Mouse (Mus musculus): ENCODE results near the gene Gxylt1.
"Not testable (repeated sequence)": the region's sequence is repeated elsewhere in the genome, so short reads cannot be mapped to it uniquely, and the experiment has no call there.

The Gxylt1 gene

DNA sequence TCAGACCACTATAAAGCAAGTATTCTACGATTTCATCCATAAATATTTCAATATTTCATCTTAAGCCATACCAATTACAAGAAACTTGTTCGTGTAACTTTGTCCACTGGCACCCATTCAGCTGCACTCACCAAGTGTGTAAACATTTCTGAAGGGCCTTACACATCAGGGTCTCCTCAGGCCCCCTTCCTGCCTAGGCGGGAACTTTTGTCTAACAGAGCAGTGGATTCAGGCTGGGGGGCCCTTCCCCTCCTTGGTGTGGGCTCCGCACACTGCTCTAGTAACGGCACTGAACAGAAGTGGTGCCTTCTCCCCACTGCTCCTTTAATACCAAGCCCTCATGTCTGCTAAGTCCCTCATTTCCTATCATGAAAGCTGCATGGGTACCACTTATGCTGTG lies 12.7 kb downstream of the Gxylt1 start:
- no peak for DNase-seq

DNA sequence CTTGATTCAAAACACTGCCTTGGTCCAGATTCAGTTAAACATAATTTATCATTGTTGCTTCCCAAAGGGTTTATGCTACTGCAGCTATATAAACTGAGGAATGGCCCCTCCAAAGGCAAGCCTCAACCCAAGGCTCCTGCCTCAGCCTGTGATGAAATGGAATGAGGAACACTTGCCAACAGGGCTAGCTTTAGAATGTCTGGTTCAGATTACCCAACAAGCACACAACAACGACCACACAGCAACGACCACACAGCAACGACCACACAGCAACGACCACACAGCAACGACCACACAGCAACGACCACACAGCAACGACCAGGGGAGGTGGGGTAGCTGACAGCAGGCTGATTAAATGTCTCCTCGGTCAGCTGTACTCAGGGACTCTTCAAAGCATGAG lies 15.0 kb downstream of the Gxylt1 start:
- no peak for DNase-seq

DNA sequence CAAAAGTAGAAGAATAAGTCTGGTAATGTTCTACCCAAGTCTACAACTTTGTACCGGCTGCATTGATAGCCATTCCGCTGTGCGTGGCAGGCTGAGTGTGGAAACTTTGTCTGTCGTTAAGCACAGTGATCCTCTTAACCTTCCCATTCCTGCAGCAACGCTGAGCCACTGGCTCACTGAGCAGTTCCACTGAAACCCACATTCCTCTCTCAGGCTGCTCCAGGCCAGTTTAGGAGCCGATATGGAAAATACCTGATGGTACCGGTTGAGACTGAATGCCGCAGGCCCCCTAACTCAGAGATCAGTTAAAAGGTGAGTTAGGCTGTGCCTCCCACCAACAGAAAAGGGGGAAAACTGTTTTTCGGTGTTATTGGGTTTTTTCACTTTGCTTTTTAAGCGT lies 19.7 kb downstream of the Gxylt1 start:
- no peak for DNase-seq

DNA sequence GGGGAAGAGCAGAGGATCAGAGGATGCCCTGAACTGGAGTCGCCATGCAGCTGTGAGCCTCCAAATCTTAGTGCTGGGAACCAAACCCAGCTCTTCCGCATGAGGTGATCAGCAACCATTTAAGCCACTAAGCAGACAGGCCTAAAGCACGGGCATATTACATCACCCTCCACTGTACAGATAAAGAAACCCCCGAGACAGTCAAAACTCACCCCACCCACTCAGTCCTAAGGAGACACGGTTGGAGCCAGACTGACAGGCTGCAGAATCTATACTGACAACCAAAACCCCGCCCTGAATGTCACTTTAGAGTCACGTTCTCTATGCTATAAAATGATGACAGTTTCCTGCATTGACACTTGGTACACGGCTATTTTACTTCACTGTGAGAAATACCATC lies 21.8 kb downstream of the Gxylt1 start:
- no peak for DNase-seq

DNA sequence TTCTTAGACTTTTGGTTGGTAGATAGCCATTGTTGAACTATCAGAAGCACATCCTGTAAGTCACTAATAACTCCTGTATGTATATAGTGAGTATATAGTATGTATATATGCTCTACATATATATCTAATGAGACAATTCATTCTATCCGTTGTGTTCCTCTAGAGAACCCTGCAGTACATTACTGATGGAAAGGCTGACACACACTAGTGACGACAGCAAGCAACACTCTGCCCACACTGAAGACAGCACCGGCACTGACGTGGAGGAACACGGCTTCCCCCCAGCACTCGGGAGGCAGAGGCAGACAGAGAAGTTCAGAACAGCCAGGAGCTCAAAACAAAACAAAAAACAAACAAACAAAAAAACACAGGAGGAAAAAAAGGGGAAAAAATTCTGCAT lies 22.6 kb downstream of the Gxylt1 start:
- DNase-seq: no peak

DNA sequence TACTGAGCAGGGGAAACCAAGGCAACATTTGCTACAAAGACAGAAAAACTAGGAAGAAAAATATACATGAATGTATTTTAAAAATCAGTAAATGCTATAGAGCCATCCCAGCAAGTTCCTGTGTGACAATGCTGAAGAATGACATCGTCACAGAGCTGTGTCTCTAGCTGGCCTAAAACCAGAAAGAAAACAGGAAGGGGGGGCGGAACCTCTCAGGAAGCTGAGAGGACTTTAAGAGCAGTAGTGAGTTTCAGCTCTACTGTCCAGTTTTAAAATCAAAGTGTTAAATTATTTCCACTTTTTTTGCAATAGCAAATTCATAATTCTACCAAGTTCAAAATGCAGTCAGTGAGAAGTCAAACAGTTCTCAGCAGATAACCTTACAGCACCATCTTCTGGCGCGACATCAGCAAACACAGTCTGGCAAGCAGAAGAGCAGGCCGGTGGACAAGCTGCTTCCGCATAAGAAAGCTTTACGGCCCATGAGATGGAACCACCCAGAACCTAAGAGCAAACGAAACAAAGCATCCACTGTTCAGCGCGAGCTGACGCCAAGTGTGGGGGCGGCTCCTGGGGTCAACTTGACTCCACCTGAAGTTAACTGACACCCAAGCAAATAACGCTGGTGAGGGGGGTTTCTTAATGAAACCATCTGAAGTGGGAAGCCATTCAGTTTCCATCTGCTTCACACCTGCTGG lies 23.3 kb downstream of the Gxylt1 start:
- DNase-seq: peak; percentile 47

DNA sequence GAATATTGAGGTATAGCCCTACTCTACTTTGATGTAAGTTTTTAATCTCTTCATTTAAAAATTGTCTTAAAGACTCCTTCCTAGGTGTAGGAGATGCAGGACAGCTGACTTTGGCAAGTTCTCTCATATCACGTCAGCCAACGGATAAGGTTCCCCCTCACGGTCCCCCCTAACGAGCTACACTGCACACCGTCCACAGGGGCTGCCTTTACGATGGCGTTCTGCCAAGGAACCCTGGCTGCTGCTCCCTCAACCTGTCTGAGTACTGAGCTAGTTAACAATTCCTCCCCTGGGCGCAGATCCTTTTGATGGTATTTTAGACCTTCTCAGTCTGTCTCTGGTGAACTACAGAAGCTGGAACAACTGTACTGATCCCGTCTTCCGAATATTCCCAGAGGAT lies 31.8 kb downstream of the Gxylt1 start:
- DNase-seq: no peak

DNA sequence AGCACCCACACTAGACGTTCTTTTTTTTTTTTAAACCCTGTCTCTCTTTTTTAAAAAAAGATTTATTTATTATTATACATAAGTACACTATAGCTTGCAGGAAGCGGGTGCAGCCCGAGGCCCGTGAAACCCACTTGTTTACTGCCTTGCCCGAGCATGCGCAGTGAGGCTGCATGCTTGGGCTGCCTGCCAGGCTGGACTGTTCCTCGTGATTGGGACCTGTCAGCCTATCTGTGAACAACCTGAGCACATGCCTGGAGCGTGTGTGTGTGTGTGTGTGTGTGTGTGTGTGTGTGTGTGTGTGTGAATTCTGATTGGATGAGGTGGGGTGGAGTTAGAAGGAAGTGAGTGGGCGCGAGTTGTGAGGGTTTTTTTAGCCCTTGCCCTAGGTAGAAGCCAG lies 38.5 kb downstream of the Gxylt1 start:
- DNase-seq: not testable (repeated sequence)

DNA sequence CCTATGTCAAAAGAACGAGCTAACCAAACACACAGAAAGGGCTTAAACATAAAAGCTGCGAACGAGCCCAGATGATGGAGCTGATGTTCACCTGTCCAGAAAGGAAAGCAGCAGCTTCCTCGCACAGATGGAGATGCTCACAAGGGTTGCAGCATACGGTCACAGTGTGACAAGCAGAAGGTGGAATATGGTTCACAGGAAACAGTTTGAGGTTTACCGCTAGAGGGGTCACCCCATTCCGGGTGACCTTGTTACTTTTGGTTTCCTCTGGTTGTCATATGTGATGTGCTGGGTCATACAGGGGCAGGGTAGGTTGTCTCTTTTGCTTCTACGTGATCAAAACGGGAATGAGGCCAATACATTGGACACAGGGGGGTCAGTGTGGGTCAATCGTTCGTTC lies 46.0 kb downstream of the Gxylt1 start:
- no peak for DNase-seq

DNA sequence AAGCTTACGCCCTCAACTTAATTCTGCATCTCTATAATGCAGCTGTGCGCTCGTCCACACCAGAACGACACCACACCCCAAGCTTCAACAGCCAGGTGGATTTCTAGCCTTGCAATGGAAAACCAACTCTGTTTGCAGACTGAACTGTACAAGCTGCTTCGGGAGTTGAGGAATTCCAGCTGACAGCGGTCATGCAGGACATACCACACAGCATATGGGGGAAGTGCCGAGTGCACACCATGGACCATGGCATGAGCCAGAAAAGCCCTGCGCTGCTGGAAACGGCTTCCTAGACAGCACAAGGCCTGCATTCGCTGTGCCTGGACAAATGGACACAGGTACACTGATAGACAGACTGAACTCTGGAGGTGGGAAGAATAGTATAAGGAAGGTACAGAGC lies 46.6 kb downstream of the Gxylt1 start:
- DNase-seq: no peak

DNA sequence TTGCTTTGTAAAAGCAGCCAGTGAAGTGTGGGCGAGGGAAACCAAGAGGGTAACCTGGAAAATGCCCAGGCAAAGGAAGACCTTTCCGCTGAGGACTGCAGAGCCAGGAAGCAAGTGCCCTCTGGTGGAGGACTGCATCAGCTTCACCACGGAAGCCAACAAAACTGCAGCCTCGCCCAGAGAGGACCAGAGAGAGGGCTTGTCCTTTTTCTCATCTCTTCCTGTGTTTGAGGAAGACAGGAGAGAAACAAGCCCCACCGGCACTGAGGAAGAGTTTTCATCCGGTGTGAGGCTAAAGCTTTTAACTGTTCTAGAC lies 47.3 kb downstream of the Gxylt1 start:
- peak; percentile 53 for DNase-seq

DNA sequence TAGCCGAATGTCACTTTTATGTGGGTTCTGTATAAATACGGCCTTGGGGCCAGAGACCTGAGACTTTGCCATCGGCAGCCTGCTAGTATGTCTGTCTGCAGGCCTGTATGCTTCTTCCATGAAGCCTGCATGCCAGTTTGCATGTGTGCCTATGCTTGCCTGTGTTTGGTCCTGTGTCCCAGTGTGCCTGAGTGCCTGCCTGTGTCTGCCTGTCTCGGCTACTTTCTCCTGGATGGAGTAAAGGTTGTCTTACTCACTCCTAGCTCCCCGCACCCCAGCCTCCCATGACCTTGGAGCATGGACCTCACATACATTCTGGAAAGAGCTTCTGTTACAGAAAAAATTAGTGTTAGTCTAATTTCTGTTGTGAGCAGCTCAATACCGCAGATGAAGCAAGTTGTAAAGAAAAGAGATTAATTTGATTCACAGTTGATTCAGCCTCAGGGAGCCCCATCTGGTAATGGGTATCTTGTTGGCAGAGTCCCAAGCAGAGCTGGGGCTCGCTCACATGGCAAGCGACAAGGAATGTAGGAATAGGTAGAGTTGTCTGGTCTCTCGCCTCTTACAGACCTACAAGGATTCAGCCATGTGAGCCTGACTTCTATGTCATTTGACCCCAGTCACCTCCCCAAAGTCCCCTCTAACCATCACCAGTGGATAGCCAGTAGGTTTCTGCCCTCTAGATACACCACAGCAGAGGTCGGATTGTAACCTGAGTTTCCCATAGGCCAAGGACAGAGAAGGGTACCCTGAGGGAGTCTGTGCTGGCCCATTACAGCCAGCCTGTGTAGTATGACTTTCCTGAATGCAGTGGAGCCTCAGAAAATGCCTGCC lies 47.8 kb downstream of the Gxylt1 start:
- DNase-seq: no peak

DNA sequence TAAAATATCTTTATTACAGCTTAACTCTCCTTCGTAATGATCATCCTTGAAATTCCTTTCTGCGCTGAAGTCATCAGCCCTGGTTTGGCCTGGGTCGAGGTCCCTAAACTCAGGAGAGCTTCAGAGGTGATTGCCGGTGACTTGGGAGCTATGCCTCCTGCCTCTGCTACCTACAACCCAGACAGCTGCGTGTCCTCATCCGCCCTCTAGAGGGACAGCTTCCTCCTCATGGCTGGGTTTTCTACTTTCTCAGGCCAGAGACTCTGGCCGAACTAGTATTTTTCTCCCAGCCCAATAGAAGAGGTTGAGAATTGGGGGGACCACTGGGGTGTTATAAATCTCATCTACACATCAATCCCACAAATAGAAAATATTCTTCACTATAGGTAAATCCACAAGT lies 52.5 kb downstream of the Gxylt1 start:
- no peak for DNase-seq

DNA sequence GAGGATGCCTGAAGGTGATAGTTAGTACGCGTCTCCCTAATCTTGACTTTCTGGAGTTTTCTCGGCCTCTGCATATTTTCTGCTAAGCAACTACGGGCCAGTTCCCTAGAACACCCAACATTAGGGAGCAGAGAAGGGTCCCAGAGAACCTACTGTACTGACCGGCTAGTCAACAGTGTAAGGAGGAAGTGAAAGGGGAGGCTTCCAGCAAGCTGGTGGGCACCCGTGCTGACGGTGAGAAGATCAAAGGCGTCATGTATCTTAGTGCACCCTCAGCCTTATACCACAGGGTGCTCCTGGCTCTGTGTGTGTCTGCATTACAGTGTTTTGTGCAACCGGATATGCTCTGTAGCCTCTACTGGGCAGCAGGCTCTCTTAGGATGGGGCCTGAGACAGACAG lies 62.4 kb downstream of the Gxylt1 start:
- DNase-seq: no peak

DNA sequence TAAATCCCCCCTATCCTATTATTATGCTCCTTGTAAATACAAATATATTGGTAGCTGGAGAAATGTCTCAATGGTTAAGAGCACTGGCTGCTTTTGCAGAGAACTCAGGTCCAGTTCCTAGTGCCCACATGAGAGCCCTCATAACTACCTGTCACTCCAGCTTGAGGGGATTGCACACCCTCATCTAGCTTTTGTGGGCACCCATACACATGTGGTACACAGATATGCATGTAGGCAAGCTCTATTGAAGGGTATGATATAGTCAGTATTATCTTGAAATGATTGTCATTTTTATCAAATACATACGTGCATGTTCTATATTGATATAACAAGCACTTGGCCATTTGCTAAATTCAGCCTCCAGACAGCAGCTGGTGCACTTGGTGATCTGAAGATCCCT lies 70.1 kb downstream of the Gxylt1 start:
- DNase-seq: no peak

DNA sequence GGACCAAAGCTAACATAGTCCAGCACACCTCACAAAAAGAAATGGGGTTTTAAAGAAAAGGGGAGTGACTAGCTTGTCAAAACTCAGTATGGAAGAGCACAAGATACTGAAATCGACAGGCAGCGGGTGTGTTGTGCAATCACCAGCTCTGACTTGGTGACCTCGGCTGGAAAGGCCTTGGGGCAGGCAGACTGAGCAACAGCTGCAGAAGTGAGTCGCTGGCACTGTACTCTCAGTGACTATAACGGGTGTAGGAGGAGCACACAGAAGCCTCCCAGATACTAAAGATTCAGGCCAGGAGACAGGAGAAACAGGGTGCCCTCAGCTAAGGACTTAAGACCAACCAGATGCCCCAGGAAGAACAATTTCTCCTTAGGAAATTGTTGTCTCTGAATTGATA lies 73.0 kb downstream of the Gxylt1 start:
- DNase-seq: no peak

DNA sequence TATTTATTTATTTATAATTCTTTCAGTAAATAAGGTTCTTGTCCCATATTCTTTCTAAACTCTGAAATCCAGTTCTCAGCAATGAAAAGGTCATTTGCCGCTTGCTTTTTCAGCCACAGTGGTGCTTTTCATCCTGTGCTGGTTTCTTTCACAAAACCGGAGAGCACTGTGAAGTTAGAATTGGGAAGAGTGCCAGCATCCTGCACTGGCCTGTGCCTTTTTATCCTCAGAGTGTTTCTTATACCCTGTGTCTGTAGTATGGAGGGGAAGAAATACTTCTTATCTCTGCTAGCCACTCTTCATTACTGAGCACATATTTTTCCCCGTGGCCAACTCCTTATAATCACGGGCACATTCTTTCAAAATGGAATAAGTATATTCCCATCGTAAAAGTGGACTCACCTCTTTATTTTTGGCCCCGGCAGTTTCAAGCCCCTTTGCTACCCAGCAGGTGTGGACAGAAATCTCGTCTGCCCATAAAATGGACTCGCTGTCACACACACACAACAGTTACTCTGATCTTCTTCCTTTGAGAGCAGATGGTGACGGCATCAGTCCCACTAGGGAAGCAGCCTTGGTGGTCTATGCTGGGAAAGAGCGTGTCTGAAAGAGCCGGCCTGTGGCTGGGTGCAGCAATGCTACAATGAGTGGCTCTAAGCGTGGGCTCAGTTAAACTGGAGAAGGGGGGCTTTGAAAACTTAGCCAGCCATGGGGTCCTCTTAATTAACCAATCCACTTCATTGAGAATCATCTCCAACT lies 83.4 kb downstream of the Gxylt1 start:
- no peak for DNase-seq

All from right cerebral cortex, postnatal 4 days (tissue).